Comparison of ENCODE assay signal across 9 mouse cellular contexts in genomic region chr19:45012636-45013035, GRCm38 (mm10). TPM values are rescaled to one million over a fixed set of nuclear protein-coding genes. Genes with fewer than 3 reads are reported as not detected.
DNase-seq lines count a peak whose midpoint lies in the region; ATAC-seq and TF ChIP-seq lines count a peak whose summit lies in the region.
"Had no signal": no experiment of that assay in that cellular context is flagged by ENCODE, and none has a peak within 500 bp of the region (broad histone marks: within the 10 kb centered on the region; RNA-seq: fewer than 3 reads in every experiment).

No protein-coding gene starts in this region.

- H3K4me1 ChIP-seq in heart, embryonic 13.5 days = peaks cover 39% of the 10 kb centered on the region
- peaks cover 50% of the 10 kb centered on the region for H3K4me1 ChIP-seq in hindbrain, embryonic 15.5 days (replicated peaks)
- H3K4me1 ChIP-seq in midbrain, embryonic 12.5 days = peaks cover 43% of the 10 kb centered on the region

- no peaks in the 10 kb centered on the region for H3K27me3 ChIP-seq in heart, embryonic 13.5 days (replicated peaks)
- no peaks in the 10 kb centered on the region for H3K27me3 ChIP-seq in hindbrain, embryonic 15.5 days
- H3K27me3 ChIP-seq in midbrain, embryonic 12.5 days = peaks cover 5% of the 10 kb centered on the region; the same call in 1 of the 2 replicates

- H3K36me3 ChIP-seq in heart, embryonic 13.5 days = peaks cover 44% of the 10 kb centered on the region
- H3K36me3 ChIP-seq in hindbrain, embryonic 15.5 days = peaks cover 11% of the 10 kb centered on the region; the same call in 1 of the 2 replicates
- H3K36me3 ChIP-seq in midbrain, embryonic 12.5 days = peaks cover 34% of the 10 kb centered on the region

- WGBS in heart, embryonic 13.5 days = 37% methylated on average over 6 of the region's 6 CpGs
- 32% methylated on average over 6 of the region's 6 CpGs for WGBS in hindbrain, embryonic 15.5 days
- WGBS in midbrain, embryonic 12.5 days = 37% methylated on average over 6 of the region's 6 CpGs

- H3K27ac ChIP-seq in heart, embryonic 13.5 days (replicated peaks) = no peak overlapping the region
- peak overlapping the region; percentile 61 for H3K27ac ChIP-seq in hindbrain, embryonic 15.5 days (replicated peaks)
- peak overlapping the region; percentile 63 for H3K27ac ChIP-seq in midbrain, embryonic 12.5 days (replicated peaks)

- TF ChIP-seq POLR2A in brain, embryonic 14.5 days (IDR thresholded peaks at IDR 0.05; ENCODE audit: borderline replicate concordance, extremely low read depth, insufficient read depth, insufficient read length, poor library complexity, severe bottlenecking) = no peak

- no peak for DNase-seq in heart, postnatal 25 days (ENCODE audit: low spot score)
- DNase-seq in brain, embryonic 14.5 days (ENCODE audit: low read depth) = peak; percentile 77
- DNase-seq in layer of hippocampus, adult 11-12 months (ENCODE audit: low spot score) = no peak
- no peak for DNase-seq in urinary bladder, postnatal 10 days (ENCODE audit: low spot score)
- no peak for DNase-seq in urinary bladder, adult 2 months (ENCODE audit: low spot score)

- H3K9ac ChIP-seq in heart, embryonic 13.5 days = peak overlapping the region; percentile 30; the same call in 1 of the 2 replicates
- no peak overlapping the region for H3K9ac ChIP-seq in hindbrain, embryonic 15.5 days
- H3K9ac ChIP-seq in midbrain, embryonic 12.5 days (replicated peaks) = no peak overlapping the region

- intact Hi-C loops in heart, postnatal 25 days (cut with DNase I) = loop anchor here (1.0 kb wide), 1 partner anchor 19 kb away; no protein-coding TSS in a partner anchor

- no peak overlapping the region for H3K4me3 ChIP-seq in heart, embryonic 13.5 days
- H3K4me3 ChIP-seq in hindbrain, embryonic 15.5 days = no peak overlapping the region
- H3K4me3 ChIP-seq in midbrain, embryonic 12.5 days = no peak overlapping the region

- H3K4me2 ChIP-seq in heart, embryonic 13.5 days = no peak overlapping the region
- no peak overlapping the region for H3K4me2 ChIP-seq in hindbrain, embryonic 15.5 days
- no peak overlapping the region for H3K4me2 ChIP-seq in midbrain, embryonic 12.5 days (replicated peaks)

- ATAC-seq in heart, embryonic 13.5 days (ENCODE audit: extremely low read depth, insufficient number of reproducible peaks, low FRiP score, low TSS enrichment) = no peak
- no peak for ATAC-seq in hindbrain, embryonic 15.5 days (ENCODE audit: low FRiP score, low read depth)
- no peak for ATAC-seq in midbrain, embryonic 12.5 days (ENCODE audit: low FRiP score, low read depth)

- peak; percentile 31; the same call in 1 of the 2 replicates for TF ChIP-seq CTCF in brain, embryonic 14.5 days (IDR thresholded peaks at IDR 0.05; ENCODE audit: borderline replicate concordance, extremely low read depth, insufficient read depth, insufficient read length)

- H3K9me3 ChIP-seq in heart, embryonic 13.5 days = no peaks in the 10 kb centered on the region
- no peaks in the 10 kb centered on the region for H3K9me3 ChIP-seq in hindbrain, embryonic 15.5 days
- H3K9me3 ChIP-seq in midbrain, embryonic 12.5 days = no peaks in the 10 kb centered on the region

RNA-seq across cellular contexts. Expression of gene Lzts2, which starts 1.6 kb away (rescaled TPM):
- 39.3 and 39.9 TPM in 2 replicates for polyA plus RNA-seq in heart, embryonic 13.5 days (2015; fragmentation: Nextera tagmentation; extraction: Ambion mirVana)
- total RNA-seq in heart, postnatal 25 days (2021) = 10 to 100 TPM; 52.0 to 69.7 TPM
- 39.9 and 40.6 TPM in 2 replicates for polyA plus RNA-seq in brain, embryonic 14.5 days (2012; rRNA removed)
- polyA plus RNA-seq in hindbrain, embryonic 15.5 days (2015; fragmentation: Nextera tagmentation; extraction: Ambion mirVana) = 25.4 and 28.7 TPM in 2 replicates
- 69.5 and 70.3 TPM in 2 replicates for polyA plus RNA-seq in midbrain, embryonic 12.5 days (2016; fragmentation: Nextera tagmentation; extraction: Ambion mirVana)
- 54.3 and 71.9 TPM in 2 replicates for polyA plus RNA-seq in urinary bladder, adult 2 months (2012; rRNA removed)

RNA-seq across cellular contexts. Expression of gene Mrpl43, which starts 6.4 kb away (rescaled TPM):
- polyA plus RNA-seq in heart, embryonic 13.5 days (2015; fragmentation: Nextera tagmentation; extraction: Ambion mirVana) = 55.9 and 62.2 TPM in 2 replicates
- 10 to 100 TPM; 54.9 to 55.4 TPM for total RNA-seq in heart, postnatal 25 days (2021)
- 96.2 and 115 TPM in 2 replicates for polyA plus RNA-seq in brain, embryonic 14.5 days (2012; rRNA removed)
- polyA plus RNA-seq in hindbrain, embryonic 15.5 days (2015; fragmentation: Nextera tagmentation; extraction: Ambion mirVana) = 88.6 and 94.7 TPM in 2 replicates
- 70.3 and 78.7 TPM in 2 replicates for polyA plus RNA-seq in midbrain, embryonic 12.5 days (2016; fragmentation: Nextera tagmentation; extraction: Ambion mirVana)
- 54.6 and 64.0 TPM in 2 replicates for polyA plus RNA-seq in urinary bladder, adult 2 months (2012; rRNA removed)

RNA-seq across cellular contexts. Expression of gene Twnk, which starts 7.2 kb away (rescaled TPM):
- polyA plus RNA-seq in heart, embryonic 13.5 days (2015; fragmentation: Nextera tagmentation; extraction: Ambion mirVana) = 16.3 and 16.7 TPM in 2 replicates
- 10 to 100 TPM; 27.4 to 28.4 TPM for total RNA-seq in heart, postnatal 25 days (2021)
- polyA plus RNA-seq in brain, embryonic 14.5 days (2012; rRNA removed) = 15.6 and 16.5 TPM in 2 replicates
- 14.1 and 14.8 TPM in 2 replicates for polyA plus RNA-seq in hindbrain, embryonic 15.5 days (2015; fragmentation: Nextera tagmentation; extraction: Ambion mirVana)
- polyA plus RNA-seq in midbrain, embryonic 12.5 days (2016; fragmentation: Nextera tagmentation; extraction: Ambion mirVana) = 24.1 and 24.5 TPM in 2 replicates
- polyA plus RNA-seq in urinary bladder, adult 2 months (2012; rRNA removed) = 11.1 and 13.9 TPM in 2 replicates

RNA-seq across cellular contexts. Expression of gene Sema4g, which starts 23.7 kb away (rescaled TPM):
- polyA plus RNA-seq in heart, embryonic 13.5 days (2015; fragmentation: Nextera tagmentation; extraction: Ambion mirVana) = 0.60 and 0.96 TPM in 2 replicates
- under 1 TPM; 0.26 to 0.39 TPM for total RNA-seq in heart, postnatal 25 days (2021)
- 172 and 215 TPM in 2 replicates for polyA plus RNA-seq in brain, embryonic 14.5 days (2012; rRNA removed)
- polyA plus RNA-seq in hindbrain, embryonic 15.5 days (2015; fragmentation: Nextera tagmentation; extraction: Ambion mirVana) = 17.3 and 18.9 TPM in 2 replicates
- polyA plus RNA-seq in midbrain, embryonic 12.5 days (2016; fragmentation: Nextera tagmentation; extraction: Ambion mirVana) = 8.8 TPM in 2 replicates
- 61.6 and 68.4 TPM in 2 replicates for polyA plus RNA-seq in urinary bladder, adult 2 months (2012; rRNA removed)
- total RNA-seq: neutrophil, adult 5-6 weeks had no signal

RNA-seq across cellular contexts. Expression of gene Pdzd7, which starts 32.9 kb away (rescaled TPM):
- polyA plus RNA-seq in heart, embryonic 13.5 days (2015; fragmentation: Nextera tagmentation; extraction: Ambion mirVana) = 0.15 TPM in 1 of 2 replicates, not detected in the other
- under 1 TPM in 1 of 2 experiments, not detected in 1; 0.16 TPM for total RNA-seq in heart, postnatal 25 days (2021)
- 8.8 and 9.8 TPM in 2 replicates for polyA plus RNA-seq in brain, embryonic 14.5 days (2012; rRNA removed)
- polyA plus RNA-seq in hindbrain, embryonic 15.5 days (2015; fragmentation: Nextera tagmentation; extraction: Ambion mirVana) = 2.6 and 3.2 TPM in 2 replicates
- 0.46 and 0.84 TPM in 2 replicates for polyA plus RNA-seq in midbrain, embryonic 12.5 days (2016; fragmentation: Nextera tagmentation; extraction: Ambion mirVana)
- polyA plus RNA-seq in urinary bladder, adult 2 months (2012; rRNA removed) = 0.99 and 1.1 TPM in 2 replicates
- total RNA-seq: neutrophil, adult 5-6 weeks had no signal
